Mouse (Mus musculus): ENCODE data around the gene Dpy30. TPM values are rescaled to one million over a fixed set of nuclear protein-coding genes. Genes with fewer than 3 reads are reported as not detected.
A peak's percentile ranks its signal among the peaks of the same experiment; 100 is the strongest.
"Not testable (repeated sequence)": the region's sequence is repeated elsewhere in the genome, so short reads cannot be mapped to it uniquely, and the experiment has no call there.

Gene Dpy30
- 10 to 100 TPM; 41.5 to 47.7 (median 44.5) TPM for total RNA-seq (2022)

DNA sequence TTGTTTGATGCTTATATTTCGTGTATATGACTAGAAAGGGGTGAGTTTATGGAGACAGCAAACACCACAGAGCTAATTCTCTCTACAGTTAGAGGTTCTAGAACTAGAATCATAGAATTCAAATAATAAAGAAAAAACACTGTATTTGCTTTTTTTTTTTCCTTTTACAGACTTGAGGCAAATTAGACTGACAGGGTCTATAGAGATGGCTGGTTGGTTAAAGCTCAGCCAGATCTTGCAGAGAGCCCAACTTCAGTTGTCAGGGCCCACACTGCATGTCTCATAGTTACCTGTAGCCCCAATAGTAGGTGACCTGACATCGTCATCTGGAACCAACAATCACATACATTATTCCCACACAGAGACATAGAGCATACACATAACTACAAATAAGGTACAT, at the start of gene Dpy30:
Gene Dpy30, minus strand, starts transcription at position 101 of the 400 bp plus-strand sequence.
- no peak for DNase-seq (ENCODE audit: low spot score in 2 of 2)

DNA sequence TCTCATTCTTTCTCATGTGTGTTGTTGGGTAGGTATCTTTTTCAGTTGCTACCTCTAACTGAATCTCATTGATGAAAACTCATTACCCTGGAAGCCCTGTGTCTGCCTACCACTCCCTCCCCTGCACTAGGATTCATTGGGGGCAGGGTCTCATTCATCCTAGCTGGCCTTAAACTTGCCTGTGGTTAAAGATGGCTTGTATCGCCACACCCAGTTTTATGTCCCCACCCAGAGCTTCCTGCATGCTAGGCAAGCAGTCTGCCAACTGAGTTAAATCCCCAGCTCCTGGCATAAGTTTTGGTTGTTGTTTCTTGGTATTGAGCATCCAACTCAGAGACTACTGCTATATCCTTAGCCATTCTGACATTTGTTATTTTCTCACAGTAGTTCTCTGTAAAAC, 39.8 kb upstream of the Dpy30 start:
- no peak for DNase-seq (ENCODE audit: low spot score in 2 of 2)

DNA sequence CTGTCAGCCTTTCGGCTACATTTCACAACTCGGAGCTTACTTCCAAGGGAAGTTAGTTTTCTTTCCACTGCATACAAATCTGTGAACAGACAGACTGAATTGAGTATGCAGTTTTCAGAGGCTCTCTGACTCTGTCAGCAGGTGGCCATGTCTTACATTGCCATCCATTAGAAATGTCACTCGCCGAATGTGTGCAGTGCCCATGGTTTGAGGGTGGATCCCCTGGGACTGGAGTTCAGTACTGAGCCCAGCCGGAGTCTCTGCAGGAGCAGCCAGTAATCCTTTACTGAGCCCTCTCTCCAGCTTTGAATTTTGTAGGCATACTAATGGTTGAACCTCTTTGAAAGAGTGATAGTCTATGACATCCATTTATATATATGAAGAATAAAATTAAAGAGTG, 17.4 kb upstream of the Dpy30 start:
- no peak for DNase-seq (ENCODE audit: low spot score in 2 of 2)

DNA sequence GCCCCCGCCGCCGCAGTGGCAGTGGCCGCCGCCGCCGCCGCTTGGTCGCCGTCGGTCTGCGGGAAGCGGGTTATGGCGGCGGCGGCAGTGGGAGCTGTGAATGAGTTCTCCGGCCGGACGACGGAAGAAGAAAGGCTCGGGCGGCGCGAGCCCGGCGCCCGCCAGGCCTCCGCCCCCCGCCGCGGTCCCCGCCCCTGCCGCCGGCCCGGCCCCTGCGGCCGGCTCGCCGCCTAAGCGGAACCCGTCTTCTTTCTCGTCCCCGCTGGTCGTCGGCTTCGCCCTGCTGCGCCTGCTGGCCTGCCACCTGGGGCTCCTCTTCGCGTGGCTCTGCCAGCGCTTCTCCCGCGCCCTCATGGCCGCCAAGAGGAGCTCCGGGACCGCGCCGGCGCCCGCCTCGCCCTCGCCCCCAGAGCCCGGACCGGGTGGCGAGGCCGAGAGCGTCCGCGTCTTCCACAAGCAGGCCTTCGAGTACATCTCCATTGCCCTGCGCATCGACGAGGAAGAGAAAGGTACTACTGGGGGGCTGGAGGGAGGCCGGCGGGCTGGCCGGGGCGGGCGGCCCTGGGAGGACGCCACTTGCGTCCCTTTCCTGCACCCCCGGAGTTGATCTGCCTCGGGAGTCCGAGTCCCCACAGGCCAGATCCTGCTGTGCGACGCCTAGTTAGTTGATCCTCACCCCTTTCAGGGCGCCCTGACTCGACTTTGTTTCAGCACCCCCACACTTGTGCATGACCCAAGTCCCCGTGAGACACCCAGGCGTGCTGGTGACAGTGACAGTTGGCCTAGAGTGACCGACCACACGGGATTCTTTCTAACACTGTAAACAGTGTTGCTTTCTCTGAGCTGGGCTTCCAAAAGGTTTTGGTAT, 15.4 kb upstream of the Dpy30 start, which contains the start of gene Spast:
Gene Spast, plus strand, starts transcription at position 51 of the 868 bp plus-strand sequence.
- peak; percentile 44 to 60 for DNase-seq (ENCODE audit: low spot score in 2 of 2)

DNA sequence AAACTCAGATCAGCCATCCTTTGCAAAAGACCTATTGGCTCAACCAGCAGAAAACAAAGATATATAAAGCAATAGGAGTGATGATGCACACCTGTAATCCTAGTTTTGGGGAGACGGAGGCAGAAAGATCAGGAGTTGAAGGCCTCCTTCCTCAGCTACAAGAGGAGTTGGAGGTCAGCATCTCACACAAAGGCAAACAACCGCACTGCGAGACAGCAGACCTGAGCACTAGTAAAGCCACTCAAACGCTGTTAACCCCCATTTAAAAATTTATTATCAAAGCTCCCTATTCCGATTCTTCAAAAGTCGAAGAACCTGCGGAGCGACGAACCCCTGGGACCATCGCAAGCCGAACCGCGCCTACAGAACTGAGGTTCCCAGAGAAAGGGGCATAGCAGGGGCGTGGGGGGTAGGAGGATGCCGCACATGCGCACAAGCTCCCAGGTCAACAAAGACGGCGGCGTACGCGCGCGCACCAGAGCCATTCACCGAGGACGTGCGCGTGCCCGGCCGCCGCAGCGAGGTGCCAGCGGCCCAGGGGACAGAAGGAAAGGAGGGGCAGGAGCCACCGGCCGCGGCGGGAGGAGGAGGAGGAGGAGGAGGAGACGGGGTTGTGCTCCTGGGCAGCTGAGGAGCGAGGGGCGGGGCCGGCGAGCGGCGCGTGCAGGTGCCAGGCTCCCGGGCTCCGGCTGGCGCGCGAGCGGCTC, 14.6 kb upstream of the Dpy30 start:
- peak; percentile 86 to 94 for DNase-seq (ENCODE audit: low spot score in 2 of 2)

DNA sequence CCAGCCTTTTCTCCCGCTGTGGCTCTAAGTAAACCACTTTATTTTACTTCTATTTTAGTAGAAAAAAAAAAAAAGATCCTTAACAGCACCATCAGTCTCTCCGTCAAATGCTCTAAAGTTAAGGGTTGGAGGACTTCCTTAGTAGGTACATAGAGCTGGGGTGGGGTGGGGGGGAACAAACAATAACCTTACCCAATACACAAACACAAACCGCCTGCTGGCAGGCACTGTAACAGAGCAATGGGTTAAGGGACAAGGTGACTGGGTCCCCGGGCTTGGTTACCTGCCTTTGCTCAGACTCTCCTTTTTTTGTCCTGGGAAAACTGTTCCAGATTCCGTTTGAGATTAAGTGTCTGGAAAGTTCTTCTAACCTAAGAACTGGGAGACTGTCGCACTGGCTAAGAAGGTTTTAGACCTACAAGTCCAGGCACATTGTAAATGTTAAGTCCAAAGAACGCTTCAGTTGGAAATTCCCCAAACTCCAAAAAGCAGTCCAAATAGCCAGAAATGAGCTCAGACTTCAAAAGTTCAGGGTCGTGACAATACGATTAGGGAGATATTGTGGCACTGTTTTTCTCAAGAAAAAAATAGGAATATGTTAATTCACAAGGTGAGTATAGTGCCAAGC, 7.4 kb upstream of the Dpy30 start:
- no peak for DNase-seq (ENCODE audit: low spot score in 2 of 2)

DNA sequence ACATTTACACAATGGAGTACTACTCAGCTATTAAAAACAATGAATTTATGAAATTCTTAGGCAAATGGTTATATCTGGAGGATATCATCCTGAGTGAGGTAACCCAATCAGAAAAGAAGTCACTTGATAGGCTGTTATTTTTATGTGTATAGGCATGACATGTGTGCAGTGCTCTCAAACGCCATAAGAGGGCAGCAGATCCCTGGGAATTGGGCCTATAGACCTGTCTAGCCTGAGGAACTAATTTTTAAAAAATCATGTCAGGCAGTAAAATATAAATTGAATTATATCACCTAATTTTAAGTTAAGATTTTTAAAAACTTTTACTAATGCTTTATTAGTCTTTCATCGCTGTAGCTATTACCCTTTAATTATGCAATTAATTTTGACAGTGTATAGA, 4.4 kb upstream of the Dpy30 start:
- DNase-seq (ENCODE audit: low spot score in 2 of 2) = not testable (repeated sequence)

DNA sequence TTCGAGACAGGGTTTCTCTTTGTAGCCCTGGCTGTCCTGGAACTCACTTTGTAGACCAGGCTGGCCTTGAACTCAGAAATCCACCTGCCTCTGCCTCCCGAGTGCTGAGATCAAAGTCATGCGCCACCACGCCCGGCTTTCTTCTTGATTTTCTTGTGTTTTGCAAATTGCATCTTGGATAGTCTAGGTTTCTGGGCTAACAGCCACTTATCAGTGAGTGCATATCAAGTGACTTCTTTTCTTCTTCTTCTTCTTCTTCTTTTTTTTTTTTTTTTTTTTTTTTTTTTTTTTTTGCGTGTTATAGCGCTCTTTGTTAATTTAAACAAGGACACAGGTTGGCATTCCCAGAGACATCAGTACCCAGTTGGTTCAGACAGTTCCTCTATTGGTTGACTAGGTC, 3.5 kb upstream of the Dpy30 start:
- DNase-seq (ENCODE audit: low spot score in 2 of 2) = not testable (repeated sequence)

DNA sequence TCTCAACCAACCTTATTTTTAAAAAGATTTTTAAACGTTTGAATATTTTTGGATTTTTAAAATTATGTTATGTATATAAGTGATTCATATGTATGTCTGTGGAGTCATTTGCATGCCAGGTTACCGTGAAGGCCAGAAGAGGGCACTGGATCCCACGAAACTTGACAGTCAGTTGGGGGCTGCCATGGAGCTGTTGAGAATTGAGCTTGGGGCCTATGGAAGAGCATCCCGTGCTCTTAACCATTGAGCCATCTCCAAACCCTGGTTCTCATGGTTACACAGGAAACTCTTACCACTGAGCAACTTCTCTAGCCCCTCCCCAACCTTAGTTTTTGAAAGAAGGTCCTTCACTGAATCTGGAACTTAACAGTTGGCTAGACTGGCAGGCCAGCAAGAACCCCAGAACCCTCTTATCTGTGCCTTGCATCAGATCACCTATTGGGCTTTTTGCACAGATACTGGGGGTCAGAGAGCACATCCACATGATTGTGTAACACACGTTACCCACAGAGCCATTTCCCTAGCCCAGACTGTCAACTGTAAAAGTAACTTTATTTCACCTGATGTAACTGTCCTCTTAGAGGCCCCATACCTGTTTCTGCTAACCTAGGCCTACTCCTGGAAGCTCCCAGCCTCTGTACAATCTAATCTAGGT, 1.2 kb downstream of the Dpy30 start:
- DNase-seq (ENCODE audit: low spot score in 2 of 2) = no peak

DNA sequence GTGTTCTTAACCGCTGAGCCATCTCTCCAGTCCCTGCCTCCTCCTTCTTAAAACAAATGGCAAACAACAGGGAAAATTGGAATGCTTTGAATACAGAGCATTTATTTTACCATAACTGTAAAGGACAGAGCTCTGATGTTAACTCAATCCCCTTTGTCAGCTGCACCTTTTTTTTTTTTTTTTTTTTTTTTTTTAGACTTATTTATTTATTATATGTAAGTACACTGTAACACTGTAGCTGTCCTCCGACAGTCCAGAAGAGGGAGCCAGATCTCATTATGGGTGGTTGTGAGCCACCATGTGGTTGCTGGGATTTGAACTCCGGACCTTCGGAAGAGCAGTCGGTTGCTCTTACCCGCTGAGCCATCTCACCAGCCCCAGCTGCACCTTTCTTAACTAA, 5.0 kb downstream of the Dpy30 start:
- no peak for DNase-seq (ENCODE audit: low spot score in 2 of 2)

DNA sequence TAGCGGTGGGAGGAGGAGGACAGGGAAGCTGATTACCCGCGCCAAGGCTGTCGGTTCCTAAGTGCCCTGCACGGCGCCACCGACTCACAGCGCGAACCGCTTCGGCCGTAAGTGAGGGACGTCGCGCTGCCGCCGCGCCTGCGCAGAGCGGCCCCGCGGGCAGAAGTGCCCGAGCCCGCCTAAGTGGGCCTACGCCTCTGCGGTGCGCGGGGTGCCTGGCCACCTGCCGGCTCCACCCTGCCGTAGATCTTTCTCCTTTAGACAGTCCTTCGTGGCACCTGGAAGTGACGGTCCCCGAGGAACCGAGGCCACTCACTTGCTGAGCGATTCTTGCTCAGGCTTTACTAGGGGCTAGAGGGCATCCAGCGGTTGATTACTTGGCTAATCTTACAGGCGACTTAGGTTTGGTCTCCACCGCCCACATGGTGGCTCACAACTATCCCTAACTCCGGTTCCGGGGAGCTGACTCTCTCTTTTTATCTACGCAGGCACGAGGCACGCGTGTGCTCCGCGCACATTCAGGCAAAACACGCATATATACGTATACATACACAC, 7.4 kb downstream of the Dpy30 start:
- peak; percentile 82 to 88 for DNase-seq (ENCODE audit: low spot score in 2 of 2)

DNA sequence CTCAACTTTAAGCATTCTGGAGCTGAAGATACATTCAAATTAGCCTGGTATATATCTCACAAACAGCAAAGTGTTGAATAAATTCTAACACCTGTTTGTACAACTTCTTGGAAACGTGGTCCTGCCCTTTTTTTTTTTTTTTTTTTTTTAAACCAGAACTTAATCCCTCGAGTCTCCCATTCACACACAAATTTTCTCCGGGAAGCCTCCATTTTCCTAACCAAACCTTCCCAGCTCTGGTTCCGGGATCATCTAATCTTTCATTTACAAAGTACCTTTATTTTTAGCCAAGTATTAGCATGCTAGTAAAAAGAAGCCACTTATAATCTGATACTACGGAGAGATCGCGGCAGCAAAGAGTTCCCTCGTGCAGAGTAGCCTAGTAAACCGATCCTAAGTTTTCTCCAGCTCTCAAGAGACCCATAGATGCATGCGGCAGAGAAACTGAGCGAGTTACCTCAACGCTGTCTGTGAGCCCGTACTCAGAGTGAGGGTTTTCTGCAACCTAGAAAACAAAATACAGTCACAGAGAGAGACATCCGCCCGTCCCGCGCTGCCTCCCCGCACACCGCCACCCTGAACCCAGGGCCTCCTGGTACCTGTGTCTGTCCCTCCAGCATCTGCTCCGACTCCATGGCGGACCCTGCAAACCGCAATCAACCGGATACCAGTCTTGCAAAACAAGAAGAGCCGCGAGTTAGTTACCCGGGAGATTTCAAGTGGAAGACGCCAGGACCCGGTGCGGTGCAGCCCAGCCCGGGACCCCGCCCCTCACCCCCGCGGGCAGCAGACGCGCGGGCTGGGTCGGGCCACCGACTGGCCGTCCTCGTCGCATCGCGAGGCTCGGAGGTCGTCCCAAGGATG, 8.1 kb downstream of the Dpy30 start:
- DNase-seq (ENCODE audit: low spot score in 2 of 2) = no peak

DNA sequence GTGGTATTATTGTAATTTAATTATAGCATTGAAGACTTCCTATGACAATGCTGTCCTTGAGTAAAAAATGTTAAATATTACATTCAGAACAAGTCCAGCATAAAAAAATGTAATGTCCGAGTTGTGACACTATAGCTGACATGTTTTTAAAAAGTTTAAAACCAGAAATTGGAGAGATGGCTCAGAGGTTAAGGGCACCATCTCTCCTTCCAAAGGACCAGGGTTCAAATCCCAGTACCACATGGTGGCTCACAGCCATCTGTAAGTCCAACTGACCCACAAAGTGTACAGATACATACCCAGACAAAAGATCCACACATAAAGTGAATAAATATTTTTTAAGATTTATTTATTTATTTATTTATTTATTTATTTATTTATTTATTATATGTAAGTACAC, 17.7 kb downstream of the Dpy30 start:
- DNase-seq (ENCODE audit: low spot score in 2 of 2) = no peak

DNA sequence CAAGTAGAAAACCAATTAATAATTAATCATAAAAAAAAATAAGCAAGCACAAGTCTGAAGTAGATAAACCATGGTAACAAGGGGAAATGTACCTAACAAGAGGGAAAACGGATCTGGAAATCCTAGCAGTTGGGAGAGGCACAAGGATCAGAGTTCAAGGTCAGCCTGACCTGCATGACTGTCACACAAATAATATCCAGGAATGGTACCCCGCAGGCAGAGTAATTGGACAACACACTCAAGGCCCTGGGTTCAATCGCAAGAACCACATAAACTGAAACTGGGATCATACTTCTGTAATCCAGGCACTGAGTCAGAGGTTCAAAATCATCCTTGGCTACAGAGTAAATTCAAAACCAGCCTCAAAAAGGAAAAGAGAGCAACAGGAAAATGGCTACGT, 18.1 kb downstream of the Dpy30 start:
- DNase-seq (ENCODE audit: low spot score in 2 of 2) = no peak

DNA sequence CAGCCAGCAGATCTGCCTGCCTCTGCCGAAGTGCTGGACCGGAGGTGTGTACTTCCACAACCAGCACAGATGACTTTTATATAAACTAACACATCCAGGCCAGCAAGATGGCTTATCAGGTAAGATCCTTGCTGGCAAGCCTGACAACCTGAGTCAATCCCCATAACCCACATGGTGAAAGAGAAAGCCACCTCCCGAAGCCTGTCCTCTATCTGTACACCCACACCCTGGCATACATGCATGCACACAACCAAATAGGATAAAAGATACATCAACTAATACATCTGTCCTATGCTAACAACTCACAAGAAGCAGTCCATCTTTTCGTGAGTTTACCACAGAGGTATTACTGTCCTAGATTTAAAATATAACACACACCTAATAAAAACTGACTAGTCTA, 19.7 kb downstream of the Dpy30 start:
- DNase-seq (ENCODE audit: low spot score in 2 of 2) = no peak

DNA sequence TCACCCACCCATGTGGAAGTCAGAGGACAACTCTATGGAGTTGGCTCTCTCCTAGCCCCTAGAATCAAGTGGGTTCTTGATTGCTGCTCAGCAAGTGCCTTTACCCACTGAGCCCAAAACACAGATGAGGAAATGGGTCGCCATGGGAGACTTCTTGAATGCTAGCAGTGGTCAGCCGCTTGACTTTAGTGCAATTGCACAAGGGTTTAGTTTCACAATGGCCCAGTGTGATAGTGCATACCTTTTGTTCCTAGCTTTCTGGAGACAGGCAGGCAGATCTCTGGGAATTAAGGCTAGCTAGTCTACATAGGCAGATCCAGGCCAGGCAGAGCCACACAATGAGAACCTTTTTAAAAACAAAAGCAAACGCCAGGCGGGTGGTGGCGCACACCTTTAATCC, 23.7 kb downstream of the Dpy30 start:
- DNase-seq (ENCODE audit: low spot score in 2 of 2) = no peak

DNA sequence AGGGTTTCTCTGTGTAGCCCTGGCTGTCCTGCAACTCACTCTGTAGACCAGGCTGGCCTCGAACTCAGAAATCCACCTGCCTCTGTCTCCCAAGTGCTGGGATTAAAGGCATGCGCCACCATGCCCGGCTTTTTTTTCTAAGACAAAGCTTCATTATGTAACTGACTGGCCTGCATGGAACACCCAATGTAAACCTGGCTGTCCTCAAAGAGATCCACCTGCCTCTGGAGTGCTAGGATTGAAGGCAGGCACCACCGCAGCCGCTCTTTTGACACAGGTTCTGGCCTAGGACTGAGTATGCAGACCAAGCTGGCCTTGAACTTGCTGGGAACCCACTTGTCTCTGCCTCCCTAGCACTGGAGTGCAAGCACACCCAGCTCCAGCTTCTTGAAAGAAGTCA, 26.8 kb downstream of the Dpy30 start:
- not testable (repeated sequence) for DNase-seq (ENCODE audit: low spot score in 2 of 2)

DNA sequence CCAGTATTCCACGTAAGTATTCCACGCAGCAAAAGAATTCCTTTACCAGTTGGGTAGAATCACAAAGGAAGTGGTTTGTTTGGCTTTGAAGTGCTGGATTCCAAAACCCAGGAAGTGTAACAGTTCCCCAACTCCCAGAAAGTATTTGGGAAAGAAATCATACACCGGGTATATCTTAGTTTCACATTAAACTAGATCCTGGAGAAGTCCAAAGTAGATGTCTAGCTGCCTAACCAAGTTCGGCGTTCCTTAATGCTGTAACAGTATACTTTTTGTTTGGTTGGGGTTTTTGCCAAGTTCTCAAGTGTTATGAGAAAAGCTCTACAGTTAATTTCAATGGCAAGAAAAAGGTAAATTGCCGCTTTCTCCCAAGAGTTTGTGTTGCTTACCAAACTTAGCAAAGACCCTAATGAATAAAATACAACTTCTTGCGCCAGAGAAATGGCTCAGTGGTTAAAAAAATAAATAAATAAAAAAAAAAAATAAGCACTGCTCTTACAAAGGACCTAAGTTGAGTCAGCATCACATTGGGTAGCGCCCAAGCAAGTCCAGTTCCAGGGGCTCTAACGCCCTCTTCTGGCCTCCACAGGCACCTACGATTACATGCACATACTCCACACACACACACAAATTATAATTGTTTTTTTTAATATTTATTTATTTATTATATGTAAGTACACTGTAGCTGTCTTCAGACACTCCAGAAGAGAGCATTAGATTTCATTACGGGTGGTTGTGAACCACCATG, 27.5 kb downstream of the Dpy30 start:
- no peak for DNase-seq (ENCODE audit: low spot score in 2 of 2)
